Mouse (Mus musculus): Measurements from ENCODE around the gene Cldn22.

- TF ChIP-seq CTCF (IDR thresholded peaks at IDR 0.05; ENCODE audit: low read depth) (no peak), EP300 (IDR thresholded peaks at IDR 0.05; ENCODE audit: low read depth) (no peak)
Measured at GRCm38 (mm10) chr8:47811221-47811620, 13.1 kb upstream of the Cldn22 start.
